Mouse (Mus musculus): ENCODE measurements around the gene Golm1. TPM values are rescaled to one million over a fixed set of nuclear protein-coding genes. Genes with fewer than 3 reads are reported as not detected.
"Not testable (repeated sequence)": the region's sequence is repeated elsewhere in the genome, so short reads cannot be mapped to it uniquely, and the experiment has no call there.

Gene Golm1
- 5.7 and 7.2 TPM in 2 replicates for total RNA-seq (2021)
- long read RNA-seq, transcript Golm1-201 (10 exons, 3,954 nt), result major isoform, 13 of 18 reads
- long read RNA-seq, partial matches to known transcripts, result 0 of 18 reads
- long read RNA-seq, other reads (novel, unspliced or antisense), result 5 of 18 reads

GRCm38 (mm10) chr13:59675151-59676011, at the start of gene Golm1:
TSS of gene Golm1 (minus strand) at chr13:59675811.
- DNase-seq, result peak; percentile 71

GRCm38 (mm10) chr13:59722089-59722488, 46.5 kb upstream of the Golm1 start:
- DNase-seq, result not testable (repeated sequence)

- no peak for DNase-seq
Measured at GRCm38 (mm10) chr13:59719475-59719874, 43.9 kb upstream of the Golm1 start.

GRCm38 (mm10) chr13:59718857-59719440, 43.3 kb upstream of the Golm1 start:
- not testable (repeated sequence) for DNase-seq

GRCm38 (mm10) chr13:59713710-59714109, 38.1 kb upstream of the Golm1 start:
- no peak for DNase-seq

GRCm38 (mm10) chr13:59711984-59712383, 36.4 kb upstream of the Golm1 start, which contains the start of gene Spata31d1b:
TSS of gene Spata31d1b (plus strand) at chr13:59712284.
- not testable (repeated sequence) for DNase-seq

- DNase-seq, result no peak
Measured at GRCm38 (mm10) chr13:59710230-59710629, 34.6 kb upstream of the Golm1 start, which contains the start of gene Spata31d1a. TSS of gene Spata31d1a (minus strand) at chr13:59710330.

- no peak for DNase-seq
Measured at GRCm38 (mm10) chr13:59704562-59704961, 29.0 kb upstream of the Golm1 start.

- no peak for DNase-seq
Measured at GRCm38 (mm10) chr13:59703514-59703913, 27.9 kb upstream of the Golm1 start.

- DNase-seq, result not testable (repeated sequence)
Measured at GRCm38 (mm10) chr13:59700137-59700536, 24.5 kb upstream of the Golm1 start.

- no peak for DNase-seq
Measured at GRCm38 (mm10) chr13:59699131-59699530, 23.5 kb upstream of the Golm1 start.

- DNase-seq, result no peak
Measured at GRCm38 (mm10) chr13:59695781-59696180, 20.2 kb upstream of the Golm1 start.

GRCm38 (mm10) chr13:59694008-59694407, 18.4 kb upstream of the Golm1 start, which contains the start of gene 4921517D22Rik:
TSS of gene 4921517D22Rik (minus strand) at chr13:59694108.
- no peak for DNase-seq

- DNase-seq, result no peak
Measured at GRCm38 (mm10) chr13:59691478-59691877, 15.9 kb upstream of the Golm1 start.

- no peak for DNase-seq
Measured at GRCm38 (mm10) chr13:59690576-59690975, 15.0 kb upstream of the Golm1 start.

- DNase-seq, result no peak
Measured at GRCm38 (mm10) chr13:59689843-59690242, 14.2 kb upstream of the Golm1 start.

- no peak for DNase-seq
Measured at GRCm38 (mm10) chr13:59689313-59689712, 13.7 kb upstream of the Golm1 start.

- no peak for DNase-seq
Measured at GRCm38 (mm10) chr13:59688338-59688770, 12.7 kb upstream of the Golm1 start.

- DNase-seq, result no peak
Measured at GRCm38 (mm10) chr13:59685236-59685635, 9.6 kb upstream of the Golm1 start.

GRCm38 (mm10) chr13:59682629-59683028, 7.0 kb upstream of the Golm1 start:
- DNase-seq, result no peak

- no peak for DNase-seq
Measured at GRCm38 (mm10) chr13:59679908-59680307, 4.3 kb upstream of the Golm1 start.

GRCm38 (mm10) chr13:59679306-59679705, 3.7 kb upstream of the Golm1 start:
- no peak for DNase-seq
